Comparison of ENCODE assay signal across 9 mouse cellular contexts in the genomic region with DNA sequence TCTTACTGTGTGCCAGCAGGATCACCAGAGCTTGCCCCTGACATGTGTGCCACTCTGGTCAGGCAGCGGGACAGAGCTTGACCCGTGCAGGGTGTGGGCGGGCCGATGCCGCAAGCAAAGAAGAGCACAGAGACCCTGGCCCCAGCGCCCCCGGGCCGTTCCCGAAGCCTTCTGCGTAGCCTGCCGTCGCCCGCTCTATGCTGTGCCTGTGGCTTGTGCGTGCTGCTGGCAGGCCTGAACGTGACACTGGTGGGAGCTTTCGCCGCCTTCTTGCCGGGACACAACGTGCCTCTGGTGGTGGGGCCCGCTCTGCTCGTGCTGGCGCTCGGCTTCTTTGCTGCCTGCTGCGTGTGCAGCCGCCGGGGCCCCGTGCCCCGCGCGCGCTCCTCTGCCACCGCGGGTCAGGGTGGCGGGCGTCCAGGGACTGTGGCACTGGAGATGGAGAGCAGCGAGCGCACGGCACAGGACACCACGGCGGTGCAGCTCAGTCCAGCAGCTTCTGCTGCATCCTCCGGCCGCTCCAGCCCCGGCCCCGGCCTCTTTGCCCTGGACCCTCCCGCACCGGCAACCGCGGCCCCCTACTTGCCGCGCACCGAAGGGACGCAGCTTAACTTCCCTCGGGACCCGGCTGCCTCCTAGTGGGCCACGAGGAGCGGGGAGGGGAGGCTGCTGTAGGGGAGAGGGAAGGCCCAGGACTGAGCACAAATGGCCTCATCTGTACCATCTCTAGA. TPM values are rescaled to one million over a fixed set of nuclear protein-coding genes. Genes with fewer than 3 reads are reported as not detected.
DNase-seq lines count a peak whose midpoint lies in the region; ATAC-seq lines count a peak whose summit lies in the region.
"Had no signal": no experiment of that assay in that cellular context is flagged by ENCODE, and none has a peak within 500 bp of the region (broad histone marks: within the 10 kb centered on the region; RNA-seq: fewer than 3 reads in every experiment).

No protein-coding gene starts in this region.

- H3K4me3 ChIP-seq in heart, embryonic 10.5 days: peak overlapping the region; percentile 62
- peak overlapping the region; percentile 44 for H3K4me3 ChIP-seq in heart, embryonic 15.5 days
- H3K4me3 ChIP-seq in liver, embryonic 13.5 days (replicated peaks): peak overlapping the region; percentile 28
- H3K4me3 ChIP-seq in stomach, embryonic 14.5 days (ENCODE audit: low read depth, low read length): peak overlapping the region; percentile 36

- peaks cover 93% of the 10 kb centered on the region for H3K27me3 ChIP-seq in heart, embryonic 10.5 days (ENCODE audit: insufficient read depth, poor library complexity, severe bottlenecking)
- H3K27me3 ChIP-seq in heart, embryonic 15.5 days: peaks cover 81% of the 10 kb centered on the region
- peaks cover 86% of the 10 kb centered on the region for H3K27me3 ChIP-seq in liver, embryonic 13.5 days
- peaks cover 27% of the 10 kb centered on the region for H3K27me3 ChIP-seq in stomach, embryonic 14.5 days (ENCODE audit: control insufficient read depth, insufficient read depth, low read length)

- no peak; the same call in 1 of the 2 replicates for ATAC-seq in heart, embryonic 15.5 days (replicated peaks; ENCODE audit: insufficient number of reproducible peaks, insufficient read depth, low FRiP score, low read depth)
- peak; percentile 36; the same call in 1 of the 2 replicates for ATAC-seq in liver, embryonic 13.5 days (ENCODE audit: low read depth)
- ATAC-seq in stomach, embryonic 14.5 days (ENCODE audit: insufficient number of reproducible peaks, insufficient read depth, low FRiP score, low read depth): 0 out of 2 replicates have a peak, but pooled peaks have one; percentile 15

- H3K4me2 ChIP-seq in heart, embryonic 15.5 days: peak overlapping the region; percentile 82
- peak overlapping the region; percentile 42 for H3K4me2 ChIP-seq in liver, embryonic 13.5 days
- peak overlapping the region; percentile 79 for H3K4me2 ChIP-seq in stomach, embryonic 14.5 days (replicated peaks; ENCODE audit: low read depth, low read length)

- no peaks in the 10 kb centered on the region for H3K9me3 ChIP-seq in heart, embryonic 10.5 days
- no peaks in the 10 kb centered on the region for H3K9me3 ChIP-seq in heart, embryonic 15.5 days (replicated peaks)
- no peaks in the 10 kb centered on the region for H3K9me3 ChIP-seq in liver, embryonic 13.5 days (replicated peaks)
- no peaks in the 10 kb centered on the region for H3K9me3 ChIP-seq in stomach, embryonic 14.5 days (ENCODE audit: control insufficient read depth, low read depth, low read length)
- H3K9me3 ChIP-seq: G1E had no signal

- DNase-seq in heart, embryonic 10.5 days (ENCODE audit: low spot score): no peak
- DNase-seq in heart, adult 18-20 months: no peak
- DNase-seq in ZHBTc4 (ENCODE audit: low read depth, low spot score): peak; percentile 83
- no peak for DNase-seq in liver, embryonic 13.5 days
- no peak for DNase-seq in urinary bladder, postnatal 14 days (ENCODE audit: low spot score)
- DNase-seq in left cerebral cortex, adult 18-20 months (ENCODE audit: low spot score in 2 of 2): no peak

- H3K9ac ChIP-seq in heart, embryonic 15.5 days: no peak overlapping the region
- H3K9ac ChIP-seq in liver, embryonic 13.5 days: no peak overlapping the region
- H3K9ac ChIP-seq in stomach, embryonic 14.5 days (replicated peaks; ENCODE audit: low read depth, low read length): peak overlapping the region; percentile 18; the same call in 1 of the 2 replicates

- peaks cover 10% of the 10 kb centered on the region for H3K4me1 ChIP-seq in heart, embryonic 10.5 days
- peaks cover 8% of the 10 kb centered on the region for H3K4me1 ChIP-seq in heart, embryonic 15.5 days (replicated peaks)
- no peaks in the 10 kb centered on the region for H3K4me1 ChIP-seq in liver, embryonic 13.5 days (replicated peaks)
- no peaks in the 10 kb centered on the region for H3K4me1 ChIP-seq in stomach, embryonic 14.5 days (ENCODE audit: control insufficient read depth, insufficient read depth, low read length)

- under 1% methylated on average over 56 of the region's 56 CpGs for WGBS in heart, embryonic 10.5 days
- WGBS in heart, embryonic 15.5 days: 1% methylated on average over 56 of the region's 56 CpGs
- 3% methylated on average over 56 of the region's 56 CpGs for WGBS in liver, embryonic 13.5 days (ENCODE audit: insufficient replicate concordance)
- 2% methylated on average over 56 of the region's 56 CpGs for WGBS in stomach, embryonic 14.5 days

- no peak overlapping the region for H3K27ac ChIP-seq in heart, embryonic 10.5 days
- no peak overlapping the region for H3K27ac ChIP-seq in heart, embryonic 15.5 days
- no peak overlapping the region for H3K27ac ChIP-seq in liver, embryonic 13.5 days
- H3K27ac ChIP-seq in stomach, embryonic 14.5 days (ENCODE audit: low read length): no peak overlapping the region

- H3K36me3 ChIP-seq in heart, embryonic 10.5 days: no peaks in the 10 kb centered on the region
- H3K36me3 ChIP-seq in heart, embryonic 15.5 days: no peaks in the 10 kb centered on the region
- H3K36me3 ChIP-seq in liver, embryonic 13.5 days: no peaks in the 10 kb centered on the region
- H3K36me3 ChIP-seq in stomach, embryonic 14.5 days (ENCODE audit: control insufficient read depth, insufficient read depth, low read length): no peaks in the 10 kb centered on the region
- H3K36me3 ChIP-seq: G1E had no signal

RNA-seq across cellular contexts. Expression of gene 6430628N08Rik, which starts 7.6 kb away (rescaled TPM):
- not detected in 2 replicates for polyA plus RNA-seq in heart, embryonic 10.5 days (2016; fragmentation: Nextera tagmentation; extraction: Ambion mirVana)
- not detected for total RNA-seq in heart, adult 18-20 months (2021)
- not detected in 2 replicates for polyA plus RNA-seq in heart, embryonic 15.5 days (2015; fragmentation: Nextera tagmentation; extraction: Ambion mirVana)
- polyA plus RNA-seq in liver, embryonic 13.5 days (2015; fragmentation: Nextera tagmentation; extraction: Ambion mirVana): not detected in 2 replicates
- polyA plus RNA-seq in stomach, embryonic 14.5 days (2014; fragmentation: Nextera tagmentation; extraction: Ambion mirVana): not detected in 2 replicates
- under 1 TPM; 0.56 to 0.67 TPM for total RNA-seq in left cerebral cortex, adult 18-20 months (2021)
- total RNA-seq: G1E had no signal
- polyA plus RNA-seq: G1E had no signal

RNA-seq across cellular contexts. Expression of gene Kncn, which starts 13.9 kb away (rescaled TPM):
- polyA plus RNA-seq in heart, embryonic 10.5 days (2016; fragmentation: Nextera tagmentation; extraction: Ambion mirVana): not detected in 2 replicates
- total RNA-seq in heart, adult 18-20 months (2021): not detected
- polyA plus RNA-seq in heart, embryonic 15.5 days (2015; fragmentation: Nextera tagmentation; extraction: Ambion mirVana): not detected in 2 replicates
- not detected in 2 replicates for polyA plus RNA-seq in liver, embryonic 13.5 days (2015; fragmentation: Nextera tagmentation; extraction: Ambion mirVana)
- not detected in 2 replicates for polyA plus RNA-seq in stomach, embryonic 14.5 days (2014; fragmentation: Nextera tagmentation; extraction: Ambion mirVana)
- total RNA-seq in left cerebral cortex, adult 18-20 months (2021): under 1 TPM; 0.28 to 0.30 TPM
- total RNA-seq: G1E had no signal
- polyA plus RNA-seq: G1E had no signal

RNA-seq across cellular contexts. Expression of gene Dmbx1, which starts 41.7 kb away (rescaled TPM):
- polyA plus RNA-seq in heart, embryonic 10.5 days (2016; fragmentation: Nextera tagmentation; extraction: Ambion mirVana): not detected in 2 replicates
- total RNA-seq in heart, adult 18-20 months (2021): not detected
- polyA plus RNA-seq in heart, embryonic 15.5 days (2015; fragmentation: Nextera tagmentation; extraction: Ambion mirVana): 0.03 and 0.04 TPM in 2 replicates
- polyA plus RNA-seq in liver, embryonic 13.5 days (2015; fragmentation: Nextera tagmentation; extraction: Ambion mirVana): not detected in 2 replicates
- not detected in 2 replicates for polyA plus RNA-seq in stomach, embryonic 14.5 days (2014; fragmentation: Nextera tagmentation; extraction: Ambion mirVana)
- not detected for total RNA-seq in left cerebral cortex, adult 18-20 months (2021)
- polyA plus RNA-seq: G1E had no signal

RNA-seq across cellular contexts. Expression of gene Mknk1, which starts 59.1 kb away (rescaled TPM):
- 22.7 and 23.0 TPM in 2 replicates for polyA plus RNA-seq in heart, embryonic 10.5 days (2016; fragmentation: Nextera tagmentation; extraction: Ambion mirVana)
- 10 to 100 TPM; 20.6 to 22.0 TPM for total RNA-seq in heart, adult 18-20 months (2021)
- polyA plus RNA-seq in heart, embryonic 15.5 days (2015; fragmentation: Nextera tagmentation; extraction: Ambion mirVana): 17.3 and 26.9 TPM in 2 replicates
- 32.1 and 40.2 TPM in 2 replicates for polyA plus RNA-seq in liver, embryonic 13.5 days (2015; fragmentation: Nextera tagmentation; extraction: Ambion mirVana)
- 23.1 and 30.7 TPM in 2 replicates for polyA plus RNA-seq in stomach, embryonic 14.5 days (2014; fragmentation: Nextera tagmentation; extraction: Ambion mirVana)
- total RNA-seq in left cerebral cortex, adult 18-20 months (2021): 10 to 100 TPM; 29.6 to 39.5 TPM
